In the genomic region with DNA sequence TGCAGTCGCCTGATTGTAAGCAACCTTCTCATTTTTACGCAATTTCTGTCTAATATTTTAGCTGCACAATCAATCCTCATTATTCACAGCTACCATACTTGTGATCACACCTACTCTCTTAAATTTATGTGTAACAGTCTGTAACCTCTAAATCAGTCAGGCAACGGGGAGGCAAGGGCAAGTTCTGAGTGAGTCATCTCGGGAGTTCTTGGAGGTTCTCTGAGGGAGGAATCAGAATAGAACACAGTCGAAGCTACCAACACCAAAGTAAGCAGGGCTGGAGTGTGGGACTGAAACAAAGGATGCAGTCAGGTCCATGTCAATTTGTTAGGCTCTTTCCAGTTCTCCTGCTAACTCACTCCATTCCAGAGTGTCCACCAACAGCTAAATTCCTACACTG, we compare ENCODE assay signal across 14 mouse cellular contexts. TPM values are rescaled to one million over a fixed set of nuclear protein-coding genes. Genes with fewer than 3 reads are reported as not detected.
DNase-seq lines count a peak whose midpoint lies in the region.
"Had no signal": no experiment of that assay in that cellular context is flagged by ENCODE, and none has a peak within 500 bp of the region (broad histone marks: within the 10 kb centered on the region; RNA-seq: fewer than 3 reads in every experiment).

No protein-coding gene starts in this region.

- peak; percentile 22 to 41 for DNase-seq in adrenal gland, postnatal 36 days
- DNase-seq in adrenal gland, adult 18-20 months (ENCODE audit: low spot score in 2 of 2): no peak
- DNase-seq in right cerebral cortex, adult 18-20 months: peak; percentile 55
- no peak for DNase-seq in right cerebral cortex, postnatal 25 days
- peak; percentile 81 for DNase-seq in brain, adult 2 months (ENCODE audit: low read depth, low spot score)
- DNase-seq in retina, embryonic 14.5 days (ENCODE audit: low spot score): no peak
- DNase-seq: B cell, adult 2 months; cerebellum, adult 18-20 months; cerebellum, adult 9-11 months; cerebellum, postnatal 36 days; forebrain, postnatal 0 days; gastrocnemius, postnatal 10 days; kidney, adult 18-20 months had no signal

RNA-seq across cellular contexts. Expression of a gene that starts 17.9 kb away (rescaled TPM):
- 1 to 10 TPM; 1.4 to 2.6 TPM for total RNA-seq in adrenal gland, postnatal 36 days (2021)
- 1 to 10 TPM; 1.8 to 3.4 TPM for total RNA-seq in adrenal gland, adult 18-20 months (2021)
- total RNA-seq: MEL had no signal

Comparison
In these comparisons a context has a peak if more than half of its experiments do, and no peak if none do; other contexts are left out.
1. DNase-seq: peak in adrenal gland, postnatal 36 days (2 of 2), right cerebral cortex, adult 18-20 months (single experiment) and brain, adult 2 months (single experiment); none in adrenal gland, adult 18-20 months (0 of 2), right cerebral cortex, postnatal 25 days (single experiment) and retina, embryonic 14.5 days (single experiment).